Mouse (Mus musculus) gastrocnemius, adult 18-20 months (tissue): ENCODE data around the gene Mrpl45. TPM values are rescaled to one million over a fixed set of nuclear protein-coding genes. Genes with fewer than 3 reads are reported as not detected.
"Not testable (repeated sequence)": the region's sequence is repeated elsewhere in the genome, so short reads cannot be mapped to it uniquely, and the experiment has no call there.

ENCODE experiments used
- DNase-seq: peaks from one replicate; pipeline ENCODE4 v3.0.0; 2021; ENCODE audit warnings: low spot score
- long read RNA-seq, 2 experiments: library from polyadenylated mRNA; stranded (forward); transcript quantifications; one replicate each; pipeline ENCODE4 v2.0.0; 2021
- total RNA-seq, 2 experiments: library from RNA; stranded (reverse); gene quantifications; 2 replicates each; pipeline ENCODE4 v1.2.3; 2021

Mrpl45 gene
- total RNA-seq: 10 to 100 TPM; 33.6 to 39.0 TPM
- long read RNA-seq, experiment 1, transcript Mrpl45-201 (8 exons, 2,431 nt): major isoform, 140 of 152 reads
- long read RNA-seq, experiment 1, partial matches to known transcripts: 4 of 152 reads
- long read RNA-seq, experiment 1, other reads (novel, unspliced or antisense): 8 of 152 reads
- long read RNA-seq, experiment 2, transcript Mrpl45-201 (8 exons, 2,431 nt): major isoform, 97 of 106 reads
- long read RNA-seq, experiment 2, partial matches to known transcripts: 5 of 106 reads
- long read RNA-seq, experiment 2, other reads (novel, unspliced or antisense): 4 of 106 reads

DNA sequence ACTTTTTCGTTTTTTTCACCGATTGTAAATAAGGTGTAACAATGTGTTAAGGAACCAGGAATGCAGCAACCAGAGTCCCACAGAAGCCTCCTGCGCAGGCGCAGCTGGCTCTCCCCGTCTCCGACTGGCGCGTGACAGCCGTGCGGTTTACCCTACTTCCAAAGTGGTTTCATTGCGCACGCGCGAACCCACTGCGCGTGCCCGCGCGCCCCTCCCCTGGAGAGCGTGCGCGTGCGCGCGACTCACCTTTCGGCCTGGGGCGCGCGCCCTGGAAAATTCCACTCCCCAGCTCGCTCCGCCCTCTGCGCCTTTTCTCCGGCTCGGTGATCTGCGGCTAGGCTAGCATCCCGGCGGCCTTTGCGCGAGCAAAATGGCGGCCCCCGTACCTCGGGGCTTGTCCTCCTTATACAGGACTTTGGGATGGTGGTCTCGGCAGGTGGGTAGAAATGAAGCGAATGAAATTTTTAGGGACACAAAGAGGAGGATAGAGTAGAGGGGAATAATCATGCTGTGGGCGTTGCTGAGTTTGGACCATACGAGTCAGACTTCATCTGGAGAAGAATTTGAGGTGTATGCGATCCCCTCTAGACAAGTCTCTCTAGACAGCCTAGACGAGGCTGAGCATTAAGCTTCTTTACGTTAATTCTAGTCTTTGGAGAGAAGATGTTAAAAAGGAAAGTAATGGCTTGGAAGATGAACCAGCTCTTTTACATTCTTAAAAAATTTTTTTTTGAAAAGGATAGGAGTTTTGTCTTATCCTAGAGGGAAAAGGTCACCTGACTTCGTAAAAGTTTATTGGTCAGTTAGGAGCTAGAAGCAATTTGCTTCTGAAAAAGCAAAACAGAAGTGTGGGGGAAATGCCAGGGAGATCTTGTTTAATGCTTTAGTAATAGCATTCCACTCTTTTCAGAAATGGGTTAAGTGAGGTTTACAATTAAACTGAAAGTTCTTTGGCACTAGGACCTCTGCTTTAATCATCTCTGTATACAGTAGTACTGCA is at the start of gene Mrpl45:
Gene Mrpl45, plus strand, starts transcription at position 213 of the 1,000 bp plus-strand sequence.
- DNase-seq: peak; percentile 98

DNA sequence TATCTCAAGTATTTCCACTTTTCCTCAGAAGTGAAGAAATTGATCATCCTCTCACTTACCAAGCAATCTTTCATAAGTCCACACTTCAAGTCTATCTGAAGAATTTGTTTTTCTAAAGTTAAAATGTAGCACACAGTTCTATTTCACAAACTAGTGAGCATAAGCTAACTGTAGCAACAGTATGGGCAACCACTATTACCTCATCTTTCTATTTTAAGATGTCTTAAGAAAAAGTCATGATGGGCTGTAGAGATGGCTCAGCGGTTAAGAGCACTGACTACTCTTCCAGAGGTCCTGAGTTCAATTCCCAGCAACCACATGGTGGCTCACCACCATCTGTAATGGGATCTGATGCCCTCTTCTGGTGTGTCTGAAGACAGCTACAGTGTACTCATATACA is 49.0 kb upstream of the Mrpl45 start:
- DNase-seq: not testable (repeated sequence)

DNA sequence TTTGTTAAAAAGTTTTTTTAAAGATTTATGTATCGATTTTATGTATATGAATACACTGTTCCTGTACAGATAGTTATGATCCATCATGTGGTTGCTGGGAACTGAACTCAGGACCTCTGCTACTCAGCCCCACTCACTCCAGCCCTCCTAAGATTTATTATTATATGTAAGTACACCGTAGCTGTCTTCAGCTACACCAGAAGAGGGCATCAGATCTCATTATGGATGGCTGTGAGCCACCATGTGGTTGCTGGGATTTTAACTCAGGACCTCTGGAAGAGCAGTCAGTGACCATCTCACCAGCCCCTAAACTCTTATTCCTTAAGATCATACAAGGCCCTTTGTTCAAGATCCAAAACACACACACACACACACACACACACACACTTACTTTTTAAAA is 45.5 kb upstream of the Mrpl45 start:
- not testable (repeated sequence) for DNase-seq

DNA sequence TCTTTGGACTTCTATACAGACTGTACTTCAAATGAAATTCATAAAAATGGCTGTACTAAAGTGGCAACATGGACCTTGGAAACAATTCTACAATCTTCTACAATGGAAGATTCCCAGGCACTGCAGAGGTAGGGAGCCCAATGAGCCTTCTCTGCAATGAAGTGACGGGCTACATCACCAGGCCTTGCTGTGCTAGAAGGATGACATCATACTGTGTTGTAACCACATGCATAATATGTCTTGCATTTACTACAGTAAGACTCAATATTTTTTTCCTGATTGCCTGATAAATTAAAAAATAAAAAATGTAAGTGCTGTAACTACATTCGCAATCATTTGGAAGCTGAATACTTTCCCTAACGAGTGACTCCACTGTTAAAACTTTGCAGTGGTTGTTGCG is 42.7 kb upstream of the Mrpl45 start:
- DNase-seq: no peak

DNA sequence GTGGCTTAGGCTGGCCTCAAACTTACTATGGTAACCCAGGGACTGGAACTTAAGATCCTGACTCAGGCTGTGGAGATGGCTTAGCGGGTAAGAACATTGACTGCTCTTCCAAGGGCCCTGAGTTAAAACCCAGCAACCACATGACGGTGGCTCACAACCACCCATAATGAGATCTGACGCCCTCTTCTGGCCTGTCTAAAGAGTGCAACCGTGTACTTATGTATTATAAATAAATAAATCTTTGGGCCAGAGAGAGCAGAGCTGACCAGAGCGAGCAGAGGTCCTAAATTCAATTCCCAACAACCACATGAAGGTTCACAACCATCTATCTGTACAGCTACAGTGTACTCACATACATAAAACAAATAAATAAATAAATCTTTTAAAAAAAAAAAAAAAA is 41.9 kb upstream of the Mrpl45 start:
- DNase-seq: no peak

DNA sequence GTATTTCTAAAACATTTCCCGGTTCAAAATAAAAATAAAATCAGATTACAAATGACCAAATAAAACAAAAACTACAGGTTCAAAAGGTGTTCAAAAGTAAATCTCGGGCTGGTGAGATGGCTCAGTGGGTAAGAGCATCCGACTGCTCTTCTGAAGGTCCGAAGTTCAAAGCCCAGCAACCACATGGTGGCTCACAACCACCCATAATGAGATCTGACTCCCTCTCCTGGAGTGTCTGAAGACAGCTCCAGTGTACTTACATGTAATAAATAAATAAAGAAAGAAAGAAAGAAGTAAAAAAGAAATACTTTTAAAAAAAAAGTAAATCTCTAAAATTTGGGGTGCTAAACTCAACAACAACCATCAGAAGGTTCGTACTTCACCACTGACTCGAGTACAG is 40.6 kb upstream of the Mrpl45 start:
- DNase-seq: not testable (repeated sequence)

DNA sequence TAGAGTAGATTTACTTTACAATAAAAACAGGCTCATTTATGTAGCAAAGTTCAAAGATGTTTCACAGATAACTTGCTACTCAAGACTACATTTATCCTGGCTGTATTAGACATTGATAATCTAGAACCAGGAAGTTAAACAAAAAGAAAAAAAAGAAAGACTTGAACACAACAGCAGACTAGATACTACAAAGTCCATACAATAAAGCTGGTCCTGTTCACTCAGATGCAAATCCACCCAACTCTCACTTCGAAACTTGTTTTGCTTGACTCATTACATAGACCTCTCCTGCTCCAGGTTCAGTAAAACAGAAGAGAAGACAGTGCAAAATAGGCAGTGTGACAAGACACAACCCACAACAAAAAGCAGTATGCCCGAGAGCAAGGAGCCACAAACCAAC is 40.2 kb upstream of the Mrpl45 start:
- no peak for DNase-seq

DNA sequence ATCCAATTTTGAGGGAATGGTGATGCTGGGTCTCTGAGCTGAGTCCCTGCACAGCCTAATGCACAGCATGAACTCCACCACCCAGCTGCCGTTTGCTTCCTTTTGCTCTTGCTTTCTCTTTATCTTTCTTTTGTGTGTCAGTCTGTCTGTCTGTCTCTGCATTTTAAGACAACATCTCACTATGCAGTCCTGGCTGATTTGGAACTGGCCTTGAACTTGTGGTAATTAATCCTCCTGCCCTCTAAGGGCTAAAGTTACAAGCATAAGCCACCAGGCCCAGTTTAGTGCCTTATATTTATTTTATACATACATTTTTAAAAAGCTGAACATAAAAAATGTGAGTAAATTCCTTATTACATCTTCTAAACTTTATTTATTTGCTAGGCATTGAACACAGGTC is 39.5 kb upstream of the Mrpl45 start:
- DNase-seq: no peak

DNA sequence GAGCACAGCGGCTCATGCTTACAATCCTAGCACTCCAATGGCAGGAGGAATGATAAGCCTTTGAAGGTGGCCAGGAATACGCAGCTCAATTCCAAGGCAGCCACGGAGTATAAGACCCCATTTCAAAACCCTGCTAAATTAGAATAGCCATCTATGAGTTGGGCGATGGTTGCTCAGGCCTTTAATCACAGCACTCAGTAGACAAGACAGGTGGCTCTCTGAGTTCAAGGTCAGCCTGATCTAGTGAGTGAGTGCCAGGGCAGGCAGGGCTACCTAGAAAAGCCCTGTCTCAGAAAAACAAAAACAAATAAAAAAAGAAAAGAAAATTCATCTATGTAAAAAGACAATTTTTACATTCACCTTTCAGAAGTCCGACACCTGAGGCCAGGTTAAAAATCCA is 38.4 kb upstream of the Mrpl45 start:
- no peak for DNase-seq

DNA sequence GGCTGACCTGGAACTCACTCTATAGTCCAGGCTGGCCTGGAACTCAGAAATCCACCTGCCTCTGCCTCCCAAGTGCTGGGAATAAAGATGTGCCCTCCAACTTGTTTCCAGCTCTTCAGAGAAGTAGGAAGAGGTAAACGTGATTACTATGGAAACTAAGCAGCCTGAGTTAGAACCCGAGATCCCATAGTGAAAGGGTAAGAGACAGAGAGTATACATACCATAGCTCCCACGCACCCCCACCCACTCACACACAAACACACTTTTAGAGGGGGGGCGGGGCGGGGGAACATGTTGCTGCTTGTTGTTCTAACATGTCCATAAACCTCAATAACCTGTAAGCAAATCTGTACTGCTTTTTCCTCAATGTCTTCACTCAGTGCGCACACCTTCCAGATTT is 37.1 kb upstream of the Mrpl45 start:
- no peak for DNase-seq

DNA sequence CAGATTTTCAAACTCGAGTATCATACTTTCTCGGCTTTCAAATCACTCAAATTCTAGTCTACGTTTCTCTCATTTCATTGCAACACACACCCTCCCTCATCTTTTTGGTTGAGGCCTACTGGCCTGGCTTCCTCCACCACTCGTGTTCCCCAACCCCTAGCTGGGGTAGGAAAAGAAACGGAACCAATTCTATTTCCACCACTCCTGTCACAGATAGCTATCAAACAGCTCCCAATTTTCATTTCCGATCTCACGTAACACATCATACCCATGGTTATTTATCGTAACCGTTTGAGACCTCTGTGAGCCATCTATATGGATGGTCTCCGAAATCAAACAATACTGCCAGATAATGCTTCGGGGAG is 36.5 kb upstream of the Mrpl45 start:
- DNase-seq: no peak

DNA sequence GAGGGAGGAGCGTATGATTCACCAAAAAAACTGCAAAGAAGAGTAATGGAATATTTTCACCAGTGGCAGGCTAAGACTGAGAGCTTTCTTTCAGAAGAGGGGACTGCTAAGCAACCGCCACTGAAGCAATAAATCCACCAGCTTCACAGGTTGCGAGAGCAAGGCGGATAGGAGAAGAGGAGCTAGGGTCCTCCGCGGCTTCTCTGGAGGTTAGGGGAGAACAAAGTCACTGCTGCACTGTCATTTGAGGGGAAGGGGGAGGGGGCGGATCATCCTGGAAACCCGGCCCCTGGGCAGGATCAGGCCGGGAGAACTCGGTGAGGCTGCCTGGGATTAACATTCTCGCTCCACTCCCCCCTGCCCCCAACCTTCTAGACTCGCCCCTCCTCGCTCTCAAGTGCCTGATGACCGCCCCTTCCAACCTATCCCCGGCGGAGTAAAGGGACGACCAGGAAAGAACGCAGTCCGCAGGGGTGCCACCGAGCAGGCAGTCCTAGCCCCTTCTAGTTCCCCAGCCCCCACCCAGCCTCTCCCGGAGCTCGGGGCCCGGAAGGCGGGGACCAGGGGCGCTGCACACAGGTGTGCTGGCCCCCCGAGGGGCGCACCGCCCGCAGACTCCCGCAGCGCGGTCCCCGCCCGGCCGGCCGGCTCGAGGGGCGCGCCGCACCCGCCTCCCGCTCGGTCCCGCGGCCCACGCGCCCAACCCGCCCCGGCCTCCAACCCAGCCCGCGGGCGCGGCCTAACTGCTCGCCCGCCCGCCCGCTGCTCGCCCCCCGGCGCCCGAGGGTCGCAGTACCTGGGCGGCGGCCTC is 35.9 kb upstream of the Mrpl45 start:
- peak; percentile 37 for DNase-seq

DNA sequence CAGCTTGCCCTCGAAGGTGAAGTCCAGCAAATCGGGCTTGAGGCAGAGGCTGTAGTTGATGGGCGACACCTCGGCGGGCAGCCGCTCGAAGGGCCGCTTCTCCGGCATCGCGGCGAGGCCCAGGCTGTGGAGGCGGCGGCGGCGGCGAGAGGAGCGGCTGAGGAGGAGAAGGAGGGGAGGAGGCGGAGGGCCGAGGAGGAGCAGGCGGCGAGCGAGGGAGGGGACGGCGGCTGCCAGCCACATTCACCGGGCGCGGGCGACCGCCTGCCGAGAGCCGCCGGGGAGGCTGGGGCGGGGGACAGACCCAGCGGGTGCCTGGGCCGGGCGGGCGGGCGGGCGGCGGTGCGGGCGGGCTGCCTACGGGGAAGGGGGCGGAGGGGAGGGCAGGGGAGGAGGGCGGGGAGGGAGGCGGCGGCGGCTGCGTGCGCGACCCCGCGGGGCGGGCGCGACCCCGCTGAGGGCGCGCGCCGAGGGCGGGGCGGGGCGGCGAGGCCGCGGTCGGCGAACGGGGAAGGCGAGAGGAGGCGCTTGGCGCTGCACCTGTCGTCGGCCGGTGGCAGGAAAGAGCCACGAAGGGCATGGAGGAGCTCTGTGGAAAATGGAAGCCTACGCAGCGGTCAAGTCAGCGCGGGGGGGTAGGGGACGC is 35.2 kb upstream of the Mrpl45 start, which contains the start of gene Npepps:
Gene Npepps, minus strand, starts transcription at position 423 of the 646 bp plus-strand sequence.
- DNase-seq: peak; percentile 78

DNA sequence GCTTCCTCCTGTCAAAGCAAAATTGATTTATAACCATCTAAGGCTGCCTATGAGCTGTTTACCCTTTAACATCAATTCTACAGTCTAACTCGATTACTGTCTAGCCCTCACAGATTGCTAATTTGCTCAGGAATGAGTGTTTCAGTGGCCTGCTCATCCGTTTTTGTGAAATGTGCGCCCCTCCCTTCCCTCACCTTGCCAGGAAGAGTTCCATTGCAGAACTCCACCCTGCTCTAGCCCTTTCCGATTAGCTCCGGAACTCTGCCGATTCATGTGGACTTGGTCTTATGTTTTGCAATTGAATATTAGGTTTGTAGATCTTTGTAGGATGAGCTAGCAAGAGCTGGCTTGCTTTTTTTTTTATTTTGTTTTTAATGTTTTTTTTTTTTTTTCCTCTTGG is 33.3 kb upstream of the Mrpl45 start:
- DNase-seq: no peak

DNA sequence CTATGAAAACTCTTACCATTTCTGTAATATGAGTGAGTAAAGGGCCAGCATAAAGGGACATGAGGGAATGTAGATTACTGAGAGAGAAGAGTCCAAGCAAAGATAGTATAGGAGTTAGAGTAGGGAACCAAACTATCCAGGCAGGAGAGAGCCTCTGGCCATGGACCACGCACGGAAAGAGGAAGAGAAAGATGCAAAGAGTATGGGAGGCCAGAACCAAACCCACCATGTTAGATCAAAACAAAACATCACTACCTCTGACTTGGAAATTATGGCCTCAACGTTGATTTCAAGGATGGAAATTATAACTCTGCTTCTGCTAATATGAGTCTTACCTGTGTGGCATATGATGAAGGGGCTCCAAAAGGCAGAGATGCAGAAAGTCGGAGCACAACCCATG is 30.7 kb upstream of the Mrpl45 start:
- DNase-seq: no peak

DNA sequence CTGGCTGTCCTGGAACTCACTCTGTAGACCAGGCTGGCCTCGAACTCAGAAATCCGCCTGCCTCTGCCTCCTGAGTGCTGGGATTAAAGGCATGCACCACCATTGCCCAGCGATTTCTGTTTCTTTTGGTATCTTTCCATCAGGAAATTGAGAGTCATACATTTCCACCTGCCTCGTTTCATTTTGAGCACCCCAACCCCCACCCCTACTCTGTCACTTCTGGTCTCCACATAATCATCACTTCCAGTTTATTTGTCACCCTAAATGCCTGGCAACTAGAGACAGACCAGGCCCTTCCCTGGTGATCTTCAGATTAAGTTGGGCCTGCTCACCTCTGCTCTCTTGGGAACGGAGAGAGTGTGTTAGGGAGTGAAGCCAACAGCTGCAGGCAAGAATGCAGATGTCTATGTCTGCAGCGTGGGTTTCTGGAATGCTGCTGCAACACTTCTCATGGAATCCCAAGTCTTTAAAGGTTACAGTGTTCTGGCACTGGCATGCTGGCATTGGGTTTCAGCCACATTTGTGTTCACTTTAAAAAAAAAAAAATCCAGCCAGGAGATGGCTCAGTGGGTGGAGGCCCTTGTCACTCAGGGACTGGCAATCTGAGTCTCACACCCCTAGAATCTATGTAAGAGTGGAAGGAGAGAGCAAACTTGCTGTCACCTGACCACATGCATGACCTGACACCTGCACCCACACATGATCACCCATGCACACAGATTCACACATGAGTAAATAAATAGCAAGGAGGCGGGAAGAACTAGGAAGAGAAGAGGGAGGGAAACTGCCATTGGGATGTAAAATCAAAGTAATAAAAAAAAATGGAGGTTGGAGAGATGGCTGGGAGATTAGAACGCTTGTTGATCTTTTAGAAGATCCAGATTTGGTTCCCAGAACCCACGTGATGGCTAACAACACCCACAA is 29.4 kb upstream of the Mrpl45 start:
- no peak for DNase-seq

DNA sequence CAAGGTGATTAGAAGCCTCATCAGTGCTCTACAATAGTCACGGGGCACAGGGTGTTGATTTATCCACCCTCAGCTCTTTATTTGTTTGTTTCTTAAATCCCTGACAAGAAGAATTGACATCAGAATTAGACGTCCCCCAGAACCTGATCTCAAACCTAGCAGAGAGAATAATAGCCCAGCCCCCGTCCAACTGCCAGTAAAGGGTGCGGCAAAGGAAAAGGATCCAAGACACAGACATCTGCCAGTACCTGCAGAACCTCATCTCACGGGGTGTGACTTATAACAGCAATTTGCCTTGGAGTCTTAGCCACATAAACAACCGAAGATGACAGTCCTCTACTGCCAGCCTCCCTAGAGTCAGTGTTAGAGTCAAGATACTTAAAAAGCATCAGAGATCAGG is 28.5 kb upstream of the Mrpl45 start:
- DNase-seq: no peak

DNA sequence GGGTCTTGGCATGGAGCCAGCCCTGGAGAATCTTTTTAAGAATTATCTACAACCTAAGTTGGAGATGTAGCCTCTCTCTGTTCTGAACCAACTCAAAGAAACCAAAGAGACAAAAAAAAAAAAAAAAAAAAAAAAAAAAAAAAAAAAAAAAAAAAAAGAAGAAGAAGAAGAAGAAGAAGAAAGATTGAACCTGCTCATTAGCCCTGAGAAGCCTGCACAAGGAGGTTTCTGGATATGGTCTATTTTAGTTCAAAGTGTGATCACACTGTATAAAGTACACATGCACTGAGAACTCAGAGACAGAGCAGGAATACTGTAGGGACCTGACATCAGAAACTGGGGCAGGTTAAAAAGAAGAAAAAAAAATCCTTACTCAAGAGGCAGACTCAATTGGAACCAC is 27.9 kb upstream of the Mrpl45 start:
- no peak for DNase-seq

DNA sequence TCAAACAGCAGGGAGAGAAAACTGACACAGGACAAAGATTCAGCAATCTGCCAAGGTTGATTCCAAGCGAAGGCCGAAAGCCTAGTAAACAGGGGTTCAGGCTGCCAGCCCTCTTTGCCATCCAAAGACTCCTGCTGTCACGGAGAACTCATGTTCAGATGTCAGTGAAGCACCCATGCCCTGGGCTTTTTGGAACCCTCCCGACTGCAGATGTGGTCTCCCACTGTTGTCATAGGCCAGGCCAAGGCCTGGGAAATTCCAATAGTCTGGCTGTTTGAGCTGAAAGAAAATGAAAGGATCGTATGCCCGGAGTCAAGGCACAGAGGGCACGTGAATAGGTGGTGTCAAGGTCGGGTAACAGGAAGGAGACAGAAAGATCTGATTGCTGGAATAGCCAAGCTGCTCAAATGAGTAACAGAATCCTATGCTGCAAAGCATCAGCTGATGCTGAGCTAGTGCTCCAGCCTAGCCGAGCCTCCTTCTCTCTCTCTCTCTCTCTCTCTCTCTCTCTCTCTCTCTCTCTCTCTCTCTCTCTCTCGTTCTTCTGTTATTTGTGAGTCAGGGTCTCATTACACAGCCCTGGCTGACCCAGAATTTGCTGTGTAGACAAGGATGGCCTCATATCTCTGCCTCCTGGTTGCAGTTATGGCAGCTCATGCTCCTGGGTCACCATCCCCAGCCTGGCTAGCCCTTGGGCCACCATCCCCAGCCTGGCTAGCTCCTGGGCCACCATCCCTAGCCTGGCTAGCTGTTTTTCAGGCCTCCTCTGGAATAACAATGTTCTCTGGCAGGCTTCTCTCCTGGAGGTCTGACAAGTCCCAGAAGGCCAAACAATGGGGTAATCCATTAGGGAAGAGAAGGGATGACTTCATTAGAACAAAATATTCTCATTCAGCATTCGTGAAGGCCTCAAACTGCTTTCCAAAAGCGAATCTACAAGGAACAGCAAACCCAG is 26.0 kb upstream of the Mrpl45 start:
- peak; percentile 86 for DNase-seq
